Mouse (Mus musculus) liver, embryonic 16.5 days (tissue): ENCODE data around the gene Cdh8. TPM values are rescaled to one million over a fixed set of nuclear protein-coding genes. Genes with fewer than 3 reads are reported as not detected.

Experiments
- ATAC-seq: fragments of 200-750 bp; cut with Nextera tagmentation; 2 replicates; pipeline ENCODE4 v1.8.0; 2017; ENCODE audit warnings: low read depth, mild to moderate bottlenecking, moderate number of reproducible peaks, moderate library complexity
- H3K27ac ChIP-seq: fragments of 300-500 bp; sonication (generic); 2 replicates; pipeline ENCODE4 v1.5.1; 2014; ENCODE audit warnings: mild to moderate bottlenecking, low read length
- H3K27me3 ChIP-seq: fragments of 300-500 bp; sonication (generic); 2 replicates; pipeline ENCODE4 v1.6.1; 2014; ENCODE audit warnings: low read depth, low read length, mixed read lengths; ENCODE audit not compliant: control insufficient read depth, insufficient read depth
- H3K36me3 ChIP-seq: fragments of 300-500 bp; sonication (generic); 2 replicates; pipeline ENCODE4 v1.6.1; 2014; ENCODE audit warnings: mild to moderate bottlenecking; ENCODE audit not compliant: control insufficient read depth, insufficient read depth
- H3K4me1 ChIP-seq: fragments of 300-500 bp; sonication (generic); 2 replicates; pipeline ENCODE4 v1.6.1; 2014; ENCODE audit warnings: low read depth, low read length, mixed read lengths; ENCODE audit not compliant: control insufficient read depth
- H3K4me2 ChIP-seq: fragments of 300-500 bp; sonication (generic); 2 replicates; pipeline ENCODE4 v1.6.1; 2014; ENCODE audit warnings: low read depth, low read length, mixed read lengths
- H3K4me3 ChIP-seq: fragments of 300-500 bp; sonication (generic); 2 replicates; pipeline ENCODE4 v1.5.1; 2014; ENCODE audit warnings: low read depth, mild to moderate bottlenecking, low read length
- H3K9ac ChIP-seq: fragments of 300-500 bp; sonication (generic); 2 replicates; pipeline ENCODE4 v1.6.1; 2014; ENCODE audit warnings: low read depth, low read length
- H3K9me3 ChIP-seq: fragments of 300-500 bp; sonication (generic); replicated peaks from 2 replicates; pipeline ENCODE4 v1.6.1; 2016; ENCODE audit warnings: low read length; ENCODE audit not compliant: control insufficient read depth
- WGBS: fragments of 180-500 bp; shearing (Covaris S2); extraction: QIAGEN DNeasy Blood & Tissue Kit; methylation state at CpG from one replicate; pipeline ENCODE4 v1.1.7; 2014; ENCODE audit not compliant: insufficient replicate concordance; 5-methylcytosine and 5-hydroxymethylcytosine counted together
- polyA plus RNA-seq: library from polyadenylated mRNA; unstranded; fragments of >200 nt; fragmentation: Nextera tagmentation; extraction: Ambion mirVana; gene quantifications from 2 replicates; pipeline ENCODE4 v1.2.1, GENCODE M21; 2015

Gene Cdh8
- polyA plus RNA-seq, 1 experiment from 2014 or later = 0.04 TPM

GRCm38 (mm10) chr8:99339310-99339709 lies 77.0 kb downstream of the Cdh8 start:
- H3K4me3 ChIP-seq = no peak overlapping the region
- no peak overlapping the region for H3K27ac ChIP-seq
- no peak overlapping the region for H3K9ac ChIP-seq
- no peaks in the 10 kb centered on the region for H3K36me3 ChIP-seq
- no peak overlapping the region for H3K4me2 ChIP-seq
- H3K27me3 ChIP-seq = no peaks in the 10 kb centered on the region
- no peaks in the 10 kb centered on the region for H3K9me3 ChIP-seq
- 40% methylated on average over 1 of the region's 1 CpGs for WGBS
- no peak for ATAC-seq
- no peaks in the 10 kb centered on the region for H3K4me1 ChIP-seq

DNA sequence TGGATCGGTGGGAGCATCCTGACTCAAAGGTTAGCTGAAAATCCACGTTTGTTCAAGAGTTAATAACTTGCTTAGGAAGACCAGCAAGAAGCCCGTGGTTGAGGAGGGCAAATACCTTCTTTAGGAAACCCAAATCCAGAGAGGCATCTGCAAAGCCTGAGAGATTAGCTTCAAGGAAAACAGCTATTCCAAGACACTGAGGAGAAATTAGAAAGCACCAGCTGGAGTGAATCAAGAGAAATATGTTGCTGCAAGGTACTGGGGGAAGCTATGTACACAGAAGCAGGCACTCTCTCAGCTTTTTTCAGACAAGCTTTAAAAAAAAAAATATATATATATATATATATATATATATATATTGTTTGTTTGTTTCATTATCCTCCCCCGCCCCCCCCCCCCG lies 88.7 kb downstream of the Cdh8 start:
- no peak overlapping the region for H3K9ac ChIP-seq
- no peak overlapping the region for H3K4me2 ChIP-seq
- no peaks in the 10 kb centered on the region for H3K4me1 ChIP-seq
- H3K36me3 ChIP-seq = no peaks in the 10 kb centered on the region
- H3K27me3 ChIP-seq = no peaks in the 10 kb centered on the region
- H3K4me3 ChIP-seq = no peak overlapping the region
- H3K9me3 ChIP-seq = no peaks in the 10 kb centered on the region
- H3K27ac ChIP-seq = no peak overlapping the region
- 48% methylated on average over 5 of the region's 5 CpGs for WGBS
- no peak for ATAC-seq

DNA sequence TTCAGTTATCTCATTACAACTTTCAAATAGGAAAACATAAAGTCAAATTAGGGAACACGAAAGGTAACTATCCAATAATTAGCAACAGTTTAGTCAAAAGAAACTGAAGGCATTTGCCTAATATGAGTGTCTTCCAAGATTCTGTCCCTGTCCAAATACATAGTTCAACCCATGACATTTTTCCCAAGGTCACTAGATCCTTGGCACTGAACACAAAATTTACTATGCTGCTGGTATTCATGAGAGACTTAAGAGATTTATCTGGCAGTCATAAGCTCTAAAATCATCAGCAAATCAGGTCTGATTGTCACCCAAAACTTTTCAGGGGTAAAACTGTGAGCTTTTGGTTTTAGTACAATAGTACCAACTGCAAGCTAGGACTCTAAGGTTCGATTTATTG lies 101.7 kb downstream of the Cdh8 start:
- Histone ChIP-seq H3K4me1 (no peaks in the 10 kb centered on the region), H3K27me3 (no peaks in the 10 kb centered on the region), H3K27ac (no peak overlapping the region), H3K4me2 (no peak overlapping the region), H3K36me3 (no peaks in the 10 kb centered on the region), H3K9ac (no peak overlapping the region), H3K4me3 (no peak overlapping the region), H3K9me3 (no peaks in the 10 kb centered on the region)
- WGBS = 55% methylated on average over 2 of the region's 2 CpGs
- ATAC-seq = no peak

DNA sequence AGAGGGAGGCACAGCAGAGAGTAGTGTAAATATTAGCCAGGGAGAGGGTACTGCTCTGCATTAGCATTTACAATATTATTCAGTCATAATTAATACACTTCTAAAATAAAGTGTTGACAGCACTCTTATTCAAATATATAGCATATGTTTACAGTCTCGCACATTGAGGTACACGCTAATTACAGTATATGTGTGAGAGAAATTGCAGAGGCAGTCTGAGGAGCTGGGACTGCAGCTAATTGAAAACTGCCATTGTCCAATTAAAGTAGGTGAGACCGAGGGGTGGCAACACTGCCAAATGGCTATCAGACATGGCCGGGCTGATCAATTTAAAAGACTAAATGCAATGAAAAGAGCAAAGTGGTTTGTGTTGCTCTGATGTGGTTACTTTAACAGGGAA lies 112.1 kb downstream of the Cdh8 start:
- Histone ChIP-seq H3K27me3 (no peaks in the 10 kb centered on the region), H3K27ac (no peak overlapping the region), H3K4me2 (no peak overlapping the region), H3K9ac (no peak overlapping the region), H3K36me3 (no peaks in the 10 kb centered on the region), H3K9me3 (no peaks in the 10 kb centered on the region), H3K4me1 (no peaks in the 10 kb centered on the region), H3K4me3 (no peak overlapping the region)
- WGBS = 65% methylated on average over 4 of the region's 4 CpGs
- no peak for ATAC-seq

DNA sequence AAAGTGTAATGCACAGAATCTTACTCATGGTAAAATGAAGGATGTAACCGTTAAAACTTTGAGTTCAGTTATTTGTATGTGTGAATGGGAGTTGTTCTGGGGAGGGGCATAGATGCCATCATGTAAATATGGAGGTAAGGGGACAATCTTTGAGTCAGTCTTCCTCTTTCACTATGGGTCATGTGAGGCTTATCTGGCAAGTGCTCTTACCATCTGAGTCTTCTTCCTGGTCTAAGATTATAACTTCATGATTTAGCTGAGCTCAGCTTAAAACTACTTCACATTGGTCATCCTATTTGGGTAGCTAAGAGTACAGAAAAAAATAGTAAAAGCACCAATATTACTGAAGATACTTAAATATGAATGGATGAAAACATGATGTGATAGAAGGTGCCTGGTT lies 126.1 kb downstream of the Cdh8 start:
- H3K9ac ChIP-seq = no peak overlapping the region
- H3K27me3 ChIP-seq = no peaks in the 10 kb centered on the region
- no peak overlapping the region for H3K27ac ChIP-seq
- no peak overlapping the region for H3K4me3 ChIP-seq
- H3K4me1 ChIP-seq = no peaks in the 10 kb centered on the region
- H3K9me3 ChIP-seq = no peaks in the 10 kb centered on the region
- ATAC-seq = no peak
- H3K4me2 ChIP-seq = no peak overlapping the region
- no peaks in the 10 kb centered on the region for H3K36me3 ChIP-seq
- 63% methylated on average over 1 of the region's 1 CpGs for WGBS

DNA sequence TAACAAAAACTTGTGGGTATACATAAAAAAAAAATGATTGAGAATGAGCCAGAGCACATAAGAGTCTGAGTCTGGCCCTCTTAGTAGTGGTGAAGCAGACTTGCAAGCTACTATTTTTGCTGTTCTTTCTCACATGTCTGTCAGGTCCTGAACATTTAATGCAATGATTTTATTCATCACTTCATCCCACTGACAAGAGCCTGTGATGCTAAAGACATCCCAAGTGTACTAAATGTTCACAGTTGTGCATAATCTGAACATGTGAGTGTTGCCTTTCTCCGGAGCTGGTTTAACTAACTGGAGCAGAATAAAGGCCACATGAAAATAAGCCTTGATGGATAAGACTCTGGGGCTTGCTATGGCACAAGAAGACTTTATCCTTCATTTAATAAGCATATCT lies 131.2 kb downstream of the Cdh8 start:
- no peak overlapping the region for H3K4me2 ChIP-seq
- H3K27me3 ChIP-seq = no peaks in the 10 kb centered on the region
- no peaks in the 10 kb centered on the region for H3K9me3 ChIP-seq
- no peak overlapping the region for H3K27ac ChIP-seq
- no peaks in the 10 kb centered on the region for H3K4me1 ChIP-seq
- WGBS = 63% methylated on average over 1 of the region's 1 CpGs
- ATAC-seq = no peak
- H3K4me3 ChIP-seq = no peak overlapping the region
- H3K9ac ChIP-seq = no peak overlapping the region
- H3K36me3 ChIP-seq = no peaks in the 10 kb centered on the region

GRCm38 (mm10) chr8:99280375-99280774 lies 135.9 kb downstream of the Cdh8 start:
- H3K27me3 ChIP-seq = no peaks in the 10 kb centered on the region
- H3K9me3 ChIP-seq = no peaks in the 10 kb centered on the region
- H3K27ac ChIP-seq = no peak overlapping the region
- no peak overlapping the region for H3K4me2 ChIP-seq
- no peak for ATAC-seq
- no peak overlapping the region for H3K4me3 ChIP-seq
- no peaks in the 10 kb centered on the region for H3K4me1 ChIP-seq
- no peaks in the 10 kb centered on the region for H3K36me3 ChIP-seq
- H3K9ac ChIP-seq = no peak overlapping the region

- no peaks in the 10 kb centered on the region for H3K9me3 ChIP-seq
- no peak for ATAC-seq
- no peaks in the 10 kb centered on the region for H3K36me3 ChIP-seq
- H3K27me3 ChIP-seq = no peaks in the 10 kb centered on the region
- no peak overlapping the region for H3K9ac ChIP-seq
- no peak overlapping the region for H3K4me2 ChIP-seq
- H3K4me1 ChIP-seq = no peaks in the 10 kb centered on the region
- 62% methylated on average over 3 of the region's 3 CpGs for WGBS
- H3K4me3 ChIP-seq = no peak overlapping the region
- H3K27ac ChIP-seq = no peak overlapping the region
Measured at GRCm38 (mm10) chr8:99267133-99267532, 149.1 kb downstream of the Cdh8 start.

DNA sequence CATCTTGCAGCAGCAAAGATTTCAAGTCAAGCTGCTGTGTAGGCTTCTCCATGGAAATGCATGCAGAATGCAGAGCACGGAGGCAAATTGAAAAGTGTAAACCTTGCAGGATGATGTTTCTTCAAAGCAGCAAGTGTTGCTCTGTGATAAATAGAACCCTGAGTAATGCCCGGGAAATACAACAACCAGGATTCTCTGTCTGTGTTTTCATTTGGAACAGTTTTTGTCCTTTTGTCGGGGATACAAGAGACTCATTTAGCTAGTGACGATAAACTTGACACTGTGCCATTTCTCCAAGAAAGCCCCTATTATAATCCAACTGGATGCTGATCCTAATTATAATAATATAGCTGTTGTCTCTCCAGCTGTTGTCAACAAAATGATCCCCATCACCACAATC lies 181.9 kb downstream of the Cdh8 start:
- no peaks in the 10 kb centered on the region for H3K9me3 ChIP-seq
- no peak overlapping the region for H3K4me2 ChIP-seq
- no peak for ATAC-seq
- H3K27ac ChIP-seq = no peak overlapping the region
- H3K4me3 ChIP-seq = no peak overlapping the region
- H3K4me1 ChIP-seq = no peaks in the 10 kb centered on the region
- H3K36me3 ChIP-seq = no peaks in the 10 kb centered on the region
- H3K27me3 ChIP-seq = no peaks in the 10 kb centered on the region
- H3K9ac ChIP-seq = no peak overlapping the region
- 66% methylated on average over 4 of the region's 4 CpGs for WGBS

DNA sequence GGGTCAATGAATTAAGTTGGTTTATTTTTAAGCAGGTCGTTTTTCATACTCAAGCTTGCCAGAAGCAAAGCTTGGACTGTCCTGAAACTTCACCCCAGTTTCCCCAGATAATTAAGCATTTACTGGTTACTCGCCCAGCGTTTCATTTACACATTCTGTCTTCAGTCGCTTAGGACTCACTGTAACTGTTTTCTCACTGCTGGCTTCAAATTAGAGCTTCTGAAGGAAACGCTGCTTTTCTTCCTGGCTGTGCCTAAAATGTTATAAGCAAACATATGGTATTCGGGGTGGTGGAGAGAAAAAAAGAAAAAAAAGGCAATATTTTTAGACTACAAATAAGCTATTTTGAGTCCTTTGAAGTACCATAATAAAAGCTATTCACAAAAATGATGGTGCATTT lies 192.6 kb downstream of the Cdh8 start:
- no peak overlapping the region for H3K4me2 ChIP-seq
- H3K27ac ChIP-seq = no peak overlapping the region
- no peak for ATAC-seq
- no peaks in the 10 kb centered on the region for H3K4me1 ChIP-seq
- H3K9me3 ChIP-seq = no peaks in the 10 kb centered on the region
- no peaks in the 10 kb centered on the region for H3K27me3 ChIP-seq
- no peak overlapping the region for H3K4me3 ChIP-seq
- no peak overlapping the region for H3K9ac ChIP-seq
- WGBS = 47% methylated on average over 6 of the region's 6 CpGs
- H3K36me3 ChIP-seq = no peaks in the 10 kb centered on the region
